Mouse (Mus musculus) thymus, adult 18-20 months (tissue): ENCODE measurements at regions not wholly inside any gene's neighbourhood (a gene's known extent, or its start where the extent isn't known, plus 50 kb on each side); places are given as distances from the start of the nearest gene placed in this dataset.
A peak's percentile ranks its signal among the peaks of the same experiment; 100 is the strongest.

Experiments used
- DNase-seq, 2 experiments: peaks; one replicate each; pipeline ENCODE4 v3.0.0; 2022; ENCODE audit warnings: mixed read lengths in 2 of 2

- DNase-seq, result no peak
These were observed 364.2 kb upstream of the Prickle1 start for GRCm38 (mm10) chr15:93959931-93960330.

GRCm38 (mm10) chr15:93958086-93958485 lies 362.4 kb upstream of the Prickle1 start:
- no peak for DNase-seq

DNA sequence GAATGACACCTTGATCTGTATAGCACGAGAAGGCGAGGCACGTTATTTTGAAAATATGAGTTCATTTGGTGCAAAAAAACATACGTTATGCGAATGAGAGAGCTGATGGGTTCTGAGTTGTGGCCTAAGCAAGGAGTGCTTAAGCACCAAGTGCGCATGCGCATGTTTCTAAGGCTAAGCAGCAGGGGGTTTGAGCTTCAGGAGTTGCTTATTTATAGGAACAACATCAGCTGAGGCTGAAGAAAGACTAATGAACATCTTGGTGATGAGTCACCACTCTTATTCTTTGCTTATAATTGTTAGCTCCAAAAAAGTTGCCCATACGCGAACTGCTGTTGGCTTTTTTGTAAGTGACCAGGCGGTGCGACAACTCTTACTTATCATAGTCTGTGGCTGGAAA lies 361.1 kb upstream of the Prickle1 start:
- DNase-seq, result no peak

GRCm38 (mm10) chr15:93953548-93953947 lies 357.9 kb upstream of the Prickle1 start:
- no peak for DNase-seq

- DNase-seq, result no peak
These were observed 354.8 kb upstream of the Prickle1 start for GRCm38 (mm10) chr15:93950441-93950840.

DNA sequence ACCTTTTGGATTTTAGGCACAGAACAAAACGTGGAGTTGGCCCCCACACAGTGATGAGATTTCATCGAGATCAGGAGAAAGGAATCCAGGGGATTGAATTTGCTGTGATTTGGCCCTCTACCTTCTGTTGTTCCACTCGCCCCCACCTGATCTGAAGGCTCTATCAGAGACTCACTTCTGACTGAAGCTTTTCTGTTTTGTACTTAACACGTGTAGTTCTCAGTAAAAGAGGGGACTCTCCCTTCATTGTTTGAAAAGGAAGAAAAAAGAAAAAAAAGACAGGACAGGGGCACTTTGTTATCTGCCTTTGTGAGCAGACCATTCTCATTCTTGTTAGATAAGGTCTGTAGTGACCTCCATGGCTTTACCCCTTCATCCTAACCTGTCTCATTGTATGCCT lies 353.2 kb upstream of the Prickle1 start:
- DNase-seq, result no peak

DNA sequence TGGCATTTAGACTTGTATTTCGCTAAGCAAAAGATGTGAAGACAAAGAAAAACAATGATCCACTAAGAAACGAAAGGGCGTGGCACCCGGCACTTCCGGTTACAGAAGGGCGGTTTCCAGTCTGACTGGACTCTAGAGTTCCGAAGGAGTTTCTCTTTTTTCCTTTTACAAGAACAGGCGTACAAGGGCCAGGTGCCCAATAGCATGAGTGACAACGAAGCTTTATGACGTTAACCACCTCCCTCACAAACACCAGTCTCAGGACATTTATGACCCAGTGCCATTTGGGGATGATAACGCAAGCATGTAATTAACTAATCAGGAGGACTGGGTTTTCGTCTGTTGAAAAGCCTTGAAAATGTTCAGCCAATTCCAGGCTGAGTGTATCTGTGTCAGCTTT lies 347.9 kb upstream of the Prickle1 start:
- no peak for DNase-seq

- no peak for DNase-seq
These were observed 337.3 kb upstream of the Prickle1 start for GRCm38 (mm10) chr15:93932971-93933496.

GRCm38 (mm10) chr15:93926842-93927241 lies 331.2 kb upstream of the Prickle1 start:
- DNase-seq, result no peak

- no peak for DNase-seq
These were observed 330.6 kb upstream of the Prickle1 start for GRCm38 (mm10) chr15:93926262-93926661.

- no peak for DNase-seq
These were observed 326.0 kb upstream of the Prickle1 start for GRCm38 (mm10) chr15:93921457-93922234.

- DNase-seq, result no peak
These were observed 325.3 kb upstream of the Prickle1 start for GRCm38 (mm10) chr15:93920996-93921395.

GRCm38 (mm10) chr15:93919577-93919976 lies 323.9 kb upstream of the Prickle1 start:
- no peak for DNase-seq

GRCm38 (mm10) chr15:93916856-93917255 lies 321.2 kb upstream of the Prickle1 start:
- no peak for DNase-seq

DNA sequence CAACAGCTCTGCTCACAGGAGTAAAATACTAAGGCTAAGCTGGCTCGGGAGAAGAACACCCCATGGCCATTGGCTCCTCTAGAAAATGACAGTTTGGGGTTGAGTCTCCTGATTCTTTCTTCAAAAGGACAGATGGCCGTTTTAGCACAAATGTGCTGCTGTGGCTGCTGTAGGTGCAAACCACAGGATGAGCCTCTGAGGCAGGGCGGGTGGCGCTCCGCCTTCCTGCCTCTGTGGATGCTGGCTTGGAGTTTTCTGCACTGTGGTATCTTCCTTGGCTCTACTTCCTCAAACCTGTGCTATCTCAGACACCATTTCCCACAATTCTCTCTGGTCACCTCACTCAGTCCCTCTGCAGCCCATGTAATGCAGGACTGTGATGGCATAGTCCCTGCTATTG lies 317.8 kb upstream of the Prickle1 start:
- DNase-seq, result peak; percentile 66 to 69

DNA sequence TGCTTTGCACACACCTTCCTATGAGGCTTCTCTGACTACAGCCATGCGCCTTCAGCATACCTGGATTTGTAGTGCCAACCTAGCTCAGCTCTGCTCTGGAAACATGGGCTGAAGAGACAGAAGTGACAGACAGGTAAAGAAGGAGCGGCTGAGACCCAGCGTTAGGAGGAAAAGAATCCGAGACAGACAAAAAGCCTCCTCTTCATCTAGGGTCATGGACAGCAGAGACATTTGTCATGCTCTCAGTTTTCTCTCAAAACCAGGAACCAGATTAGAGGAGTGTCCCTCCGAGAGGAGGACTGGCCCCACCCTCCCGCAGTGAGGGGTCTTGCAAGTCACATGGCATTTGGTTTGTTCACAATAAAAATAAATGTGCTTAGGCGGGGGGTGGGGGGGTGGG lies 317.4 kb upstream of the Prickle1 start:
- no peak for DNase-seq

- no peak for DNase-seq
These were observed 315.3 kb upstream of the Prickle1 start for GRCm38 (mm10) chr15:93910981-93911431.

DNA sequence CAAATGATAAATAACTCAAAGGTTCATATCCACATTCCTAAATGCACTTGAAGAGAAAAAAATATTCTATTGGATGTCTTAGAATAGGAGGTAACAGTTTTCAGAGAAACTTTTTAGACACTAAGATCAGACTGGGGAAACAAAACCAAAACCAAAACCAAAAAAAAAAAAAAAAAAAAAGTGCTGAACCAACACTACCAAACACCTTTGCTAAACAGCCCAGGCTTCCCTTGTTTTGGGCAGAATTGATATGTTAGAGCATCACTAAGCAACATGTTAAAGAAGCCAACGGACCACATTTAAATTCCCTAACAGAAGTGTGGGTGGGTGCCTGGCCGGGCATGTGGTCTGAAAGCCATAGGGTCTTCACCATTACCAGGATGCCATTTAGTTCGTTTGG lies 314.5 kb upstream of the Prickle1 start:
- DNase-seq, result no peak

GRCm38 (mm10) chr15:93903671-93904603 lies 308.2 kb upstream of the Prickle1 start:
- DNase-seq, result no peak

DNA sequence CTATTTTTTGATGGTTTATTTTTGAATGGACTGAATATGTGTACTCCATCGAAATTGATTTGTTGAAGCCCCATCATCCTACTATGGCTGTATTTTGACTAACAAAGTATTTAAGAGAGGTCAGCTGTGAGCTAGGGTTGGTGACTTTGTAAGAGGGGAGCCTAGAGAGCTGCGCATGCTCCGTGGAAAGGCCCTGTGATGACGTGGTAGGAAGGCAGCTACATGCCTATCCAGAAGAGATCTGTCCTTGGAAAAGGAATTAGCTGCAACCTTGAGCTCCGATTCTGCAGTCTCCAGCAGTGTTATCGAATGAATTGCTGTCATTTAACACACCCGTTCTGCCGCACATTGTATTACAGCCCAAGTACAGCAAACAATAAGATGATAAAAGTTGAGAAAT lies 287.1 kb upstream of the Prickle1 start:
- DNase-seq, result no peak

- DNase-seq, result no peak
These were observed 285.6 kb upstream of the Prickle1 start for GRCm38 (mm10) chr15:93881276-93881675.

GRCm38 (mm10) chr15:93880302-93880701 lies 284.6 kb upstream of the Prickle1 start:
- no peak for DNase-seq

GRCm38 (mm10) chr15:93879006-93879405 lies 283.3 kb upstream of the Prickle1 start:
- DNase-seq, result no peak

- no peak for DNase-seq
These were observed 280.6 kb upstream of the Prickle1 start for GRCm38 (mm10) chr15:93876335-93876734.
